Comparison of ENCODE assay signal across 18 mouse cellular contexts in the genomic region with DNA sequence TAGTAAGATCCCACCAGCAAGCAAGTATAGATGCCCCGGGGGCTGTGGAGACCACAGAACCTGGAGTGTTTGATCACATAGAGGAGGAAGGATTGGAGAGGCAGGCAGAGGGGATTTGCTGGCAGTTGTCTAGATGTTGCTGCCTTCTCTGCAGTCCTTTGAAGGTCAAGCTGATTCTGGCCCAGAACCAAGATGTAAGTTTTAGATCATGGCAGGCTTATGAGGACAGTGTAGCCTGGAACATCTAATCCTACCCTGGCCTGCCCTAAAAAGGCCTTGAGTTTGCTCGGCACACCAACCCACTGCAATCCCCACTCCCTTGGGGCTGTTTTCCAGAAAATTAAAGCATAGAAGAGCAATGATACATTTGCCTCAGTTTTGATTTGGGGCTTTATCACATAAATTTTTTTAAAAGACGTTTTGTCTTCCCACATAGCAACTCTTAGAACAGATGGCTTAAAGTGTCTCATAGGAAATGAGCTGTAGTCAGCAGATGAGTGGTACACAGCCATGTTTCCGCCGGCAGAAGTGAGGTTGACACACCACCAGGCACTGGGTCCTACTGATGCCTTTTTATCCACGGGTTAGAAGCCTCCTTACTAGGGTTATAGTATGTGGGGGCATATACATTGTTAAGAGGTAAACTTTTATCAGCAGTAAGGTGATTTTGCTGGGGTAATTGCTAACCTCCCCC. TPM values are rescaled to one million over a fixed set of nuclear protein-coding genes. Genes with fewer than 3 reads are reported as not detected.
DNase-seq lines count a peak whose midpoint lies in the region; ATAC-seq and TF ChIP-seq lines count a peak whose summit lies in the region.
"Had no signal": no experiment of that assay in that cellular context is flagged by ENCODE, and none has a peak within 500 bp of the region (broad histone marks: within the 10 kb centered on the region; RNA-seq: fewer than 3 reads in every experiment).

No protein-coding gene starts in this region.

- peak; percentile 71 for ATAC-seq in forebrain, postnatal 0 days
- ATAC-seq: midbrain, embryonic 13.5 days had no signal

- TF ChIP-seq CTCF in forebrain, postnatal 0 days (IDR thresholded peaks at IDR 0.05; ENCODE audit: low read depth), result no peak

- no peaks in the 10 kb centered on the region for H3K36me3 ChIP-seq in forebrain, postnatal 0 days (ENCODE audit: insufficient read depth)
- no peaks in the 10 kb centered on the region for H3K36me3 ChIP-seq in forebrain, embryonic 10.5 days (replicated peaks)
- H3K36me3 ChIP-seq: embryonic facial prominence, embryonic 12.5 days; heart, embryonic 12.5 days; hindbrain, embryonic 10.5 days; limb, embryonic 10.5 days; midbrain, embryonic 13.5 days had no signal

- DNase-seq in forebrain, postnatal 0 days, result no peak
- no peak for DNase-seq in forebrain, embryonic 10.5 days (ENCODE audit: extremely low spot score, low spot score)
- peak; percentile 34 to 54 for DNase-seq in layer of hippocampus, adult 18-20 months (ENCODE audit: low spot score in 2 of 2)
- DNase-seq in layer of hippocampus, adult 9-10 months (ENCODE audit: low spot score), result no peak
- DNase-seq in right cerebral cortex, adult 2 months (ENCODE audit: low spot score in 2 of 2), result peak; percentile 40 to 43
- DNase-seq in right cerebral cortex, postnatal 36 days (ENCODE audit: low spot score in 2 of 2), result no peak
- no peak for DNase-seq in MN1 (ENCODE audit: low spot score)
- DNase-seq: cerebellum, adult 9-10 months; kidney, adult 2 months; kidney, postnatal 25 days; thymus, postnatal 25 days had no signal

- 0 out of 2 replicates have a peak, but pooled peaks cover 4% of the 10 kb centered on the region for H3K4me1 ChIP-seq in forebrain, postnatal 0 days (ENCODE audit: insufficient read depth)
- H3K4me1 ChIP-seq in forebrain, embryonic 10.5 days, result no peaks in the 10 kb centered on the region
- H3K4me1 ChIP-seq: embryonic facial prominence, embryonic 12.5 days; hindbrain, embryonic 10.5 days; limb, embryonic 10.5 days; midbrain, embryonic 13.5 days had no signal

- H3K27me3 ChIP-seq in forebrain, postnatal 0 days (ENCODE audit: insufficient read depth, low read length), result no peaks in the 10 kb centered on the region
- no peaks in the 10 kb centered on the region for H3K27me3 ChIP-seq in forebrain, embryonic 10.5 days (ENCODE audit: poor library complexity, severe bottlenecking)
- H3K27me3 ChIP-seq: embryonic facial prominence, embryonic 12.5 days; heart, embryonic 12.5 days; midbrain, embryonic 13.5 days had no signal

- no peak overlapping the region for H3K9ac ChIP-seq in forebrain, postnatal 0 days
- H3K9ac ChIP-seq: embryonic facial prominence, embryonic 12.5 days; heart, embryonic 12.5 days; midbrain, embryonic 13.5 days had no signal

- 52% methylated on average over 6 of the region's 6 CpGs for WGBS in forebrain, postnatal 0 days
- 87% methylated on average over 6 of the region's 6 CpGs for WGBS in forebrain, embryonic 10.5 days

- H3K4me3 ChIP-seq in forebrain, postnatal 0 days (ENCODE audit: low read depth, low read length), result no peak overlapping the region
- H3K4me3 ChIP-seq in forebrain, embryonic 10.5 days, result no peak overlapping the region
- H3K4me3 ChIP-seq: embryonic facial prominence, embryonic 12.5 days; heart, embryonic 12.5 days; hindbrain, embryonic 10.5 days; limb, embryonic 10.5 days; midbrain, embryonic 13.5 days had no signal

- no peaks in the 10 kb centered on the region for H3K9me3 ChIP-seq in forebrain, postnatal 0 days (ENCODE audit: low read length)
- H3K9me3 ChIP-seq in forebrain, embryonic 10.5 days, result no peaks in the 10 kb centered on the region
- H3K9me3 ChIP-seq: embryonic facial prominence, embryonic 12.5 days; heart, embryonic 12.5 days; hindbrain, embryonic 10.5 days; limb, embryonic 10.5 days; midbrain, embryonic 13.5 days had no signal

- H3K27ac ChIP-seq in forebrain, postnatal 0 days (ENCODE audit: low read depth, low read length), result no peak overlapping the region
- no peak overlapping the region for H3K27ac ChIP-seq in forebrain, embryonic 10.5 days
- H3K27ac ChIP-seq: embryonic facial prominence, embryonic 12.5 days; hindbrain, embryonic 10.5 days; limb, embryonic 10.5 days; midbrain, embryonic 13.5 days had no signal

- H3K4me2 ChIP-seq in forebrain, postnatal 0 days (ENCODE audit: low read depth), result no peak overlapping the region
- H3K4me2 ChIP-seq: embryonic facial prominence, embryonic 12.5 days; heart, embryonic 12.5 days; liver, embryonic 11.5 days; midbrain, embryonic 13.5 days had no signal

RNA-seq across cellular contexts. Expression of gene Cep85l, which starts 8.6 kb away (rescaled TPM):
- total RNA-seq in forebrain, postnatal 0 days (2014; rRNA removed), result 12.7 and 18.2 TPM in 2 replicates
- 4.9 and 6.9 TPM in 2 replicates for polyA plus RNA-seq in forebrain, postnatal 0 days (2015; fragmentation: Nextera tagmentation; extraction: Ambion mirVana)
- 3.0 and 3.7 TPM in 2 replicates for polyA plus RNA-seq in forebrain, embryonic 10.5 days (2016; fragmentation: Nextera tagmentation; extraction: Ambion mirVana)
- total RNA-seq in layer of hippocampus, adult 18-20 months (2021), result 10 to 100 TPM; 22.9 to 24.7 TPM

RNA-seq across cellular contexts. Expression of gene Pln, which starts 50.9 kb away (rescaled TPM):
- total RNA-seq in forebrain, postnatal 0 days (2014; rRNA removed), result 0.38 and 0.67 TPM in 2 replicates
- 0.18 and 0.40 TPM in 2 replicates for polyA plus RNA-seq in forebrain, postnatal 0 days (2015; fragmentation: Nextera tagmentation; extraction: Ambion mirVana)
- 0.86 and 1.4 TPM in 2 replicates for polyA plus RNA-seq in forebrain, embryonic 10.5 days (2016; fragmentation: Nextera tagmentation; extraction: Ambion mirVana)
- under 1 TPM; 0.71 to 0.97 TPM for total RNA-seq in layer of hippocampus, adult 18-20 months (2021)
- total RNA-seq: ES-E14 had no signal

Comparison
In these comparisons a context has a peak if more than half of its experiments do, and no peak if none do; other contexts are left out.
1. DNase-seq: peak in layer of hippocampus, adult 18-20 months (2 of 2) and right cerebral cortex, adult 2 months (2 of 2); none in forebrain, postnatal 0 days (single experiment), forebrain, embryonic 10.5 days (single experiment), layer of hippocampus, adult 9-10 months (single experiment), right cerebral cortex, postnatal 36 days (0 of 2) and MN1 (single experiment).